Mouse (Mus musculus): ENCODE results near the gene Zfp62.

Zfp62 gene

DNA sequence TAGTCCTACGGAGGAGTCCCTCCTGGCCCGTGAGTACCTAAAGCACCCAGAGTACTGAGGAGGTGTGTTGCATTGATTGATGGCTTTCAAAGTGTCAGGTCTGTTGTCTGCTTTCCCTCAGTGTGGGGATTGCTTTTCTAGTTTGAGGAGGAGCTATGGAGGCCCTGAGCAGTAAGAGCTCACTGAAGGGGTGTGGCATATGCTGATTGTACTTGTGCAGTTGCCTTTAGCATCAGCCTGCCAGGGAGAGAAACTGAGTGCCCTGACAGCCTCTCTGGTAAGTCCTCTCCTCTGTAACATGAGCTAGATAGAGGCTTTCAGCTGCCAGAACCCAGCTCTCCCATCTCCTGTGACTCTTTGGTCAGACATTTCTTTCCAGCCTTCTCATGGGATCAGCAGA lies 44.2 kb downstream of the Zfp62 start:
- no peak for DNase-seq (ENCODE audit: extremely low spot score, low read depth, low spot score)

DNA sequence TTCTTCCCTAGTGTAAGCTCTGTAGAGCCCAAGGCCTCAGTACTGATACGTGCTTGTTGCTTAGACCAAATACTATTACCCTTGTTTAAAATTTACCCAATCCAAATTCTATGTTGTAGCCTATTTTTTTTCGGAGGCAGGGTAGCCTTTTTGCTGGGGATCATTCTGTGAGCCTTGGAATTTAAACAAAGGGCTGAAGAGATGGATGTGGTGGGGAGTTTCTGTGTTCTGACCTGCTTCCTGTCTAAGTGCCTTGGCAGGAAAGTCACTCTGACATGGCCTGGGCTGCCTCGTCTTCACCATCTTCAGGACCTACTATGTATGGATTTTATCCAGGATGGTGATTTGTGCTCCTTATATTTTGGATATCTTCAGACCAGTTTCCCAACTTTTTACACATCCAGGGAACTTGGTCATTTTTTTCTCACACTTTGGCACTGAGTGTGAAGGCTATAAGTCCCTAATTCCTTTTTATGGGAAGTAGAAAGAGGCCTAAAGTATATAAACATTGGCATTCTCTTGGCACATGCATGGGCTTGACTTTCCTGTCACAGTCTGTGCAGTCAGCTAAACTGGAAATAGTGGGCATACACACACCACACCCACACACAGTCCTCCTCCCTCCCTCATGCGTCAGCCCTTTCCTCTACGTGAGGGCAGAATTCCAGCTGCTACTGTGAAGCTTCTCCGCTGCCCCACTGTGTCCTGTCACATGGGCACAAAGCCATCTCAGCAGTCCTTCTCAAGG lies 45.3 kb downstream of the Zfp62 start:
- no peak for DNase-seq (ENCODE audit: extremely low spot score, low read depth, low spot score)

DNA sequence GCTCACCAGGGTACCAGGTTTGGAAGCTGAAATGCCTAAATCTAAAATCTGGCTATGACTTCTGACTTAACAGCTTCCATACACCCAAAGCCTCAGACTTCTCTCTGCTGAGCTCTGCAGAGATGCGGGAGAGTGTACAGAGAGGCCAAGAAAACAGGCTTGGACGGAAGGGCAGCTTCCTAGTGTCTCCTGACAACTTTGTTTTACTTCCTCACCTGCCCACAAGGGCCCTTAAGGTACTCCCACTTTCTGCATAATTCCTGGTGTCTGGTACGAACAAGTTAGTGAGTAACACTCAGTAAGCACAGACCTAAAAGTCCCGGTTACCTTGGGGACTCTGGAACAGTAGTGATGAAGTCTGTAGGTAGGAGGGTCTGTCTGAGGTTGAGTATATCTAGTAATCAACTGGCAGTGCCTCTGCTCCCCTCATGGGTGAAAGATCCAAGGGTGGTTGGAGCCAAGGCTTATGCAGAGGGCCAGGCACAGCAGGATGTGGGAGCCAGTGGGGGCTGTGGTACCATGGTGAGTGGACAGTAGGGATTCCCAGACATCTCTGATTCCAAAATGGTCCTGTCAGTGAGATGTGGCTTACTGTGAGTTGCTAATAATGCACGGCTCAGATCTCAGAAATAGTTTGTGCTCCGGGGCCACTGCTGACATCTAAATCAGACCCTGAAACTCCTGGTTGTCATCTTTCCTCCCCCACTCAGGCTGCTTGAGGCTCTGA lies 46.0 kb downstream of the Zfp62 start:
- no peak for DNase-seq (ENCODE audit: extremely low spot score, low read depth, low spot score)

DNA sequence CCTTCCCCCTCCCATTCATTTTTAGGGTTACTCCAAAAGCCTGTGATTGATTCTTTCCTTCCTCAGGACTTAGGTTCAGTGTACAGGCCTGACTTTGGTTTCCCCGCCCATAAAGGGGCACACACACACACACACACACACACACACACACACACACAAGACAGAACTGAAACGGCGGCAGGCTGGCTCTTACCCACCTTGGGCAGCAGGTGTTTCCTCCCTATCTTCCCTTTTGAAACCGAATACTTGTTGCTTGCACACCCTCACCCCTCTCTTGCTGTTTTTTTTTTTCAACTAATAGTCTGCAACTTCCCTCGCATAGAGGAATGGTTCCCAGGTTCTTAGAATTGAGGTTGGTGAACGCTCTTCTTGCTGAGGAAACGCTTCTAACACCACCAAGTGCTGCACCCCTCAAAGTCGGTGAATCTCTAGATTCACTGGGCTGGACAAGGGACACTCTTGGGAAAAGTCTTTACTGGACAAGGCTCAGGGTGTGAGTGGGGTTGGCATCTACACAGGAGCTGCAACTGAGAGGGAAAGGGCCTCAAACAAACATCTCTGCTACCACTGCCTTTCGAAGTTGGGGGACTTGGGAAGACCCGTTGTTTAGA lies 46.8 kb downstream of the Zfp62 start:
- no peak for DNase-seq (ENCODE audit: extremely low spot score, low read depth, low spot score)

- peak; percentile 20 for DNase-seq (ENCODE audit: extremely low spot score, low read depth, low spot score)
Observed at GRCm38 (mm10) chr11:49250422-49251379, 47.6 kb downstream of the Zfp62 start.

- DNase-seq (ENCODE audit: extremely low spot score, low read depth, low spot score), result no peak
Observed at GRCm38 (mm10) chr11:49251380-49251761, 48.3 kb downstream of the Zfp62 start.

- no peak for DNase-seq (ENCODE audit: extremely low spot score, low read depth, low spot score)
Observed at GRCm38 (mm10) chr11:49252048-49252447, 49.0 kb downstream of the Zfp62 start.

- no peak for DNase-seq (ENCODE audit: extremely low spot score, low read depth, low spot score)
Observed at GRCm38 (mm10) chr11:49253035-49253434, 49.9 kb downstream of the Zfp62 start.

- DNase-seq (ENCODE audit: extremely low spot score, low read depth, low spot score), result no peak
Observed at GRCm38 (mm10) chr11:49259296-49259695, 56.2 kb downstream of the Zfp62 start.

DNA sequence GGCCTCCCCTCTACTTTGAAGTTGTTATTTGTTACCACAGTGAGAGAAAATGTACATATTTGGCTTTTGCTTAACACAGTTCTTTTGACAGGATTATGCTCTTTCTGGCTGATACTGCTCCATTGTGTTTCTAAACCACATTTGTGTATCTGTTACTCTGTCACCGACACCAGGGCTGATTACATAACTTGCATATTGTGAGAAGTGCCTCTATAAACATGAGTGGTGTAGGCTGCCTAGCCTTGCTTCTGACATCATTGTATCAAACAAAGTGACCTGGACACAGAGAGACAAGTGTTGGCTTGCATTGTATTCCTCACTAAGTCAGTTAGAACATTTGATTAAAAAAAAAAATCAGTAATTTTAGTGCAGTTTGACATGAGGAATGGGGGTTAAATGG lies 56.7 kb downstream of the Zfp62 start:
- DNase-seq (ENCODE audit: extremely low spot score, low read depth, low spot score), result no peak

DNA sequence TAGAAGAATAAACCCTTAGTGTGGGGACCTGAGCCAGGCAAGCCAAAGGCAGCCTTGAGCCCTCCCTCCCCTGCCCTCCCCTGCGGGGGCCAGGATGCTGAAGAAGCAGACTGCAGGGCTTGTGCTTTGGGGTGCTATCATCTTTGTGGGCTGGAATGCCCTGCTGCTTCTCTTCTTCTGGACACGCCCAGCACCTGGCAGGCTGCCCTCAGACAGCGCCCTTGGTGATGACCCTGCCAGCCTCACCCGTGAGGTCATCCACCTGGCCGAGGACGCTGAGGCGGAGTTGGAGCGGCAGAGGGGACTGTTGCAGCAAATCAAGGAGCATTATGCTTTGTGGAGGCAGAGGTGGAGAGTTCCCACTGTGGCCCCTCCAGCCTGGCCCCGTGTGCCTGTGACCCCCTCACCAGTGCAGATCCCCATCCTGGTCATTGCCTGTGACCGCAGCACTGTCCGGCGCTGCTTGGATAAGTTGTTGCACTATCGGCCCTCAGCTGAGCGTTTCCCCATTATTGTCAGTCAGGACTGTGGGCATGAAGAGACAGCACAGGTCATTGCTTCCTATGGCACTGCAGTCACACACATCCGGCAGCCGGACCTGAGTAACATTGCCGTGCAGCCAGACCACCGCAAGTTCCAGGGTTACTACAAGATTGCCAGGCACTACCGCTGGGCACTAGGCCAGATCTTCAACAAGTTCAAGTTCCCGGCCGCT lies 57.7 kb downstream of the Zfp62 start:
- DNase-seq (ENCODE audit: extremely low spot score, low read depth, low spot score), result no peak

DNA sequence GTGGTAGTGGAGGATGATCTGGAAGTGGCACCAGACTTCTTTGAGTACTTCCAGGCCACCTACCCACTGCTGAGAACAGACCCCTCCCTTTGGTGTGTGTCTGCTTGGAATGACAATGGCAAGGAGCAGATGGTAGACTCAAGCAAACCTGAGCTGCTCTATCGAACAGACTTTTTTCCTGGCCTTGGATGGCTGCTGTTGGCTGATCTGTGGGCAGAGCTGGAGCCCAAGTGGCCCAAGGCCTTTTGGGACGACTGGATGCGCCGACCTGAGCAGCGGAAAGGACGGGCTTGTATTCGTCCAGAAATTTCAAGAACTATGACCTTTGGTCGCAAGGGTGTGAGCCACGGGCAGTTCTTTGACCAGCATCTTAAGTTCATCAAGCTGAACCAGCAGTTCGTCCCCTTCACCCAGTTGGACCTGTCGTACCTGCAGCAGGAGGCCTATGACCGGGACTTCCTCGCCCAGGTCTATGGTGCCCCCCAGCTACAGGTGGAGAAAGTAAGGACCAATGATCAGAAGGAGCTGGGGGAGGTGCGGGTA lies 58.3 kb downstream of the Zfp62 start:
- no peak for DNase-seq (ENCODE audit: extremely low spot score, low read depth, low spot score)

DNA sequence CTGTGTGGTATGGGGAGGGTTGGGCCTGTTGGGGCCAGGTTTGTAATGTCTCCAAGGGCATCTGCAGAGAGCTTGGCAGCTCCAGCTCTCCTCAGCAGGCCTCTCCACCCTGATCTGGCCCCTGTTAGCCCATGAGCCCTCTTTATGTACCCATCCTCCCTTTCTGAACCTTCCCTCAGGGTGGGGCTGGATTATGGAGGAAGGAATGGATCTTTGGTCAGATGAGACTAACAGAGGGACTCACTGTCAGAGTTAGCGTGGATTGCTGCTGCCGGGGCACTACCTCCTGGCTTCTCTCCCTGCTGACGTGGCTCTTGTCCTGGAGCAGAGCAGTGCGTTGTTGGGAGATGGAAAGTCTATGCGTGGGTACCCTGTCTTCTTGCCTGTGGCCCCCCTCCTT lies 59.2 kb downstream of the Zfp62 start:
- DNase-seq (ENCODE audit: extremely low spot score, low read depth, low spot score), result no peak

DNA sequence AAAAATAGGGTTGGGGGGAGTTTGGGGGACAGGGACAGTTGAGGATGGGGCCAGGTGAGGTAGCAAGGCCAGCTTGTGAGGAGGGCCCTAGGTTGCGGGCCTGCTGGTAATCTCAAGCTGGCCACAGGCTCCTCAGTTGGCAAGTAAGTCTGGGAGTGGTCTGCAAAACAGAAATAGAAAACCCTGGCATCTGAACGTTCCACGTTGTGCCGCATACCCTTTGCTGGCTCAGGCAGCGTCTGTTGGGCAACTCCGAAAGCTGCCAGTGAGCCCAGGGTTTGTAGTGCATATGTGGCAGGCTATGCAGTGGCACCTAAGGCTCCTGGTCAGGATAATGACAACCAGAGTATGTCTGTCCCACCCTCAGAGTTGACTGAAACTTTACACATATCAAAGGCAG lies 60.1 kb downstream of the Zfp62 start:
- DNase-seq (ENCODE audit: extremely low spot score, low read depth, low spot score), result no peak

- no peak for DNase-seq (ENCODE audit: extremely low spot score, low read depth, low spot score)
Observed at GRCm38 (mm10) chr11:49264081-49264480, 61.0 kb downstream of the Zfp62 start.

DNA sequence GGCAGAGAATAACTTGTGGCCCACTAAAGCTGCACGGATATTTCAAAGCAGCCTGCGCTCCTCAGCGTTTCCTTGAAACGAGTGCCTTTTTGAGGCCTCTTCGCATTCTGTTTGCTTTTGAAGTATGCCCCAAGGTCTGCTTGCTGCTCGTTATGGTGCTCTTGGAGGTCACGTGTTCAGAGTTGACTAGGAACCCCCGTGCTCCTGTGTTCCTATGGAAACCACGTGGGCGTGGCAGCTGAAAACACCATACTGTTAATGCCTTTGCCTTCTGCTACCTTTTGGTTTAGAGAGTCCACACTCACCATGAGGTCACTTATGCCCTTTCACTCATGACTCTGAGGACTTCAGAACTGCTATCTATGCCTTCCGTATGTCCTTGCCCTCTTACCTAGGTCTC lies 61.5 kb downstream of the Zfp62 start:
- DNase-seq (ENCODE audit: extremely low spot score, low read depth, low spot score), result no peak

DNA sequence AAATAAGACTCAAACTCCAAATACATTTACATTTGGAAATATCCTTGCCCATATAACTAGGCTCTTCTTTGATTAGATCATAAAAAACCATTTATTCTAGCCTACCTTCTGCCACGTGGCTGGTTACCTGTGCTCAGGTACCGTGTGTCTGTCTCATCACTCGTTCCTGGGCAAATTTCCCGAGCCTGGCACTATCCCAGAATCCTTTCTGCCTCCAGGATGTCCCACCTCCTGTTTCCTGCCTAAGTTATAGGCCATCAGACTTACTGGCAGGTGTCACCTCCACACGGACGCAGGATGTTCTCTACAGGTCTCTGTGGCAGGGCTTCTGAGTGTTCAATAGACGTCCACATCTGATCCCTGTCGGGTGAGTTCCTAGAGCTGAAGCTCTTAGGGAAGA lies 62.0 kb downstream of the Zfp62 start:
- no peak for DNase-seq (ENCODE audit: extremely low spot score, low read depth, low spot score)

- no peak for DNase-seq (ENCODE audit: extremely low spot score, low read depth, low spot score)
Observed at GRCm38 (mm10) chr11:49266671-49267070, 63.6 kb downstream of the Zfp62 start.

DNA sequence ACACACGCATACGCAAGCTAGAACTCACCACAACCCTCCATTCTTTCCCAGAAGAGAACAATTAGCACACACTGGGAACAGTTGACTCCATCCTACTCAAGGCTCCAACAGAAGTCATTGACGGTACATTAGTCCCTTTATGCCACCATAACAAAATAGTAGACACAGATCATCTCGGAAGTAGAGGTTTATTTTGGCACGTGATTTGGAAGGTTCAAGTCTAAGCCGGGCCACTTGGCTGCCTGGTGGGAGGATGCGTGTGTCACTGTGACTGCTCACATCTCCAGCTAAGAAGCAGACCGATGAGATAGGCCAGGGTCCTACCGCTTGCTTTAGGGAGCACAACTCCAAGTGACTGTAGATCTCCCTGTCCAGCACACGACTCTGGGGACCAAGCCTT lies 64.2 kb downstream of the Zfp62 start:
- no peak for DNase-seq (ENCODE audit: extremely low spot score, low read depth, low spot score)

GRCm38 (mm10) chr11:49267970-49268579 lies 65.0 kb downstream of the Zfp62 start:
- no peak for DNase-seq (ENCODE audit: extremely low spot score, low read depth, low spot score)
